Mouse (Mus musculus): ENCODE results near the gene Htatip2.

Gene Htatip2

DNA sequence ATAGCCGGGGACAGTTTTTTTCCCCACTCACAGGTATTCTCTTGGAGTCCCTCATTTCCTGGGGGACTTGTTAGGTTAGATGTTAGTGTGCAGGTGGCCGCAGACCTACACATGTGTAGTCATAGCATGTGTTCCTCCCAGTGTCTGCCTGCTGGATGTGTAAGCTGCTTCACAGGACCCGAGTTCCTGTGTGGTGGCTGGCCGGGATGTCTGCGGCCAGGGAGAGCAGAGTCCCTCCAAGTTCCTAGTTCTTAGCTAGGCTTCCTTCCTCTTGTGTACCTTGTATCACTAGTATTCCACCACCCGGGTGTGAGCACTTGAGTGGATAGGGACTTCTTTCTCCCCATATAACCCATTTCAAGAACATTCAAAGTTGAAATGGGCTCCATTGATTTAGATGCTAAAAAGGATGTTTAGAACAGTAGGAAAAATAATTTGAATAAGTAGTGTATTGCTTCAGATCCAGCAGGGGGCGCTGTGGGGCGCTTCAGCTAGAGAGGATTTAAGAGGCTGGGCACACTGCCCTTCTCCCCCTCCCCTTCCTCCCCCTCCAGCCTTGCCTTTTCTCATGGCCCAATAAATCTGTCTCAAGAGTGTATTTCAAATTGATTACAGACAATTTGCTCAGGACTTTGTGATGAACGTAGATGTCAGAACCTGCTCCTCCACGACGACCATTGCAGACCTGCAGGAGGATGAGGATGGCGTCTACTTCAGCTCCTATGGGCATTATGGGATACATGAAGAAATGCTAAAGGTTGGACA is 27.9 kb downstream of the Htatip2 start:
- DNase-seq = peak; percentile 16

DNA sequence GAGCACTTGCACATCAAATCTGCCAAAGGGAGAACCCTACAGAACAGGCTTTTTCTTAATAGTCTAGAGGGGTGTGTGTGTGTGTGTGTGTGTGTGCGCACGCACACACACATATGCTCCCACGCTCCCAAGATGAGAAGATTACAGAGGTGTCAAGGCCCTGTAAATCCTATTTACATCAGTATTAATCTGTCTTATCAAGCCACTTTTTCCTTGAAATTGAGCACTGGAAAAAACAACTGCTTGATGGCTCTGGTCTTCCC is 28.4 kb downstream of the Htatip2 start:
- DNase-seq = no peak

DNA sequence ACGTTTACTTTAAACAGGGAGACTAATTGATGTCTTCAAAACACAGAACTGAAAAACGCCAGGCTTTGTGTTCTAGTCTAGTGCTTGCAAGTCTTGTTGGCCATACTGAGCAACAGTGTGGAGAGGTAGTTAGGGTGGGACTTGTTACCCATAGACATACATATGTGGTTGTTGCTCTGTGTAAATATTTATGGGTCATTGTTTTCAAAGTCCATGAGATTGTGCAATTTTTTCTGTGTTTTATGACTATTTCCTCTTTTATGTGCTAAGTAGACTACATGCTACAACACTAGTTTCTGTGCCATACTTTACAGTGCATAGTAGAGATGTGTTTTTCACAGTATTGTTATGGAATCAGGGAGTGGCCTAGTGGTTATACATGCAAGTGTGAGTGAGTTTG is 35.4 kb downstream of the Htatip2 start:
- no peak for DNase-seq

DNA sequence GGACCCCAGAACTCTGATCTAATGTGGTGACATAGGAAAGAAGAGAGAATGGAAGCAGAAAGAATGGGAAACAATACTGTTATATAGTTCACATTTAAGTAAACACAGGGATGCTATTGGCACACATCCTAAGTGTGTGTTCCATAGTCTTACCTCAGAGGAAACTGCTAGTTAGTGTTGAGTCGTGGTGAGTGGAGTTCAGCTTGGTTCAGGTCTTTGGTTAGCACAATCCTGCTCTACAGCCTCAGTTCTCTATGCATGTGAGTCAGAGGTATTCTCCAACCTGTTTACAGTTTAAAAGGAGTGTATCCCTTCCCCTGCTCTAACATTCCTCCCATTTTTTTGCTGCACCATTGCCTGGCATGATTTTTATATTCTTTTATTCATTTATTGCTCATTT is 38.3 kb downstream of the Htatip2 start:
- DNase-seq = no peak

DNA sequence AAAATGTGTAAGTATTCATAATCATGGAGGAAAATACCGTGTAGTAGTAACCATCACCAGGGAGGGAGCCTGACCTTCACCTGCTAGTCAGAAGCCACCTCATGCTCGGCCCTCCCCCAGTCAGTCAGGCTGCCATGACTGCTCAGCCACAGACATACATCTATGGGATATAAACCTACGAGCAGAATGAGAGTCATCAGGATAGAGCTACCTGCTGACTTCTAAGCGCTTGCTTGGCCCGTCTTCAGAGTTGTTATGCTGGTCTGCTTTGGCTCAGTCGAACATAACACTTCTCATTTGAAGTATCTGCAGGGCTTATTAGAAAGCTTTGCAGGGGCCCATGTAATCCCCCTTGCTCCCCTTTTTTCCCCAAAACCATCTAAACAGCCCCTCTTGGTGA is 44.6 kb downstream of the Htatip2 start:
- DNase-seq = no peak

DNA sequence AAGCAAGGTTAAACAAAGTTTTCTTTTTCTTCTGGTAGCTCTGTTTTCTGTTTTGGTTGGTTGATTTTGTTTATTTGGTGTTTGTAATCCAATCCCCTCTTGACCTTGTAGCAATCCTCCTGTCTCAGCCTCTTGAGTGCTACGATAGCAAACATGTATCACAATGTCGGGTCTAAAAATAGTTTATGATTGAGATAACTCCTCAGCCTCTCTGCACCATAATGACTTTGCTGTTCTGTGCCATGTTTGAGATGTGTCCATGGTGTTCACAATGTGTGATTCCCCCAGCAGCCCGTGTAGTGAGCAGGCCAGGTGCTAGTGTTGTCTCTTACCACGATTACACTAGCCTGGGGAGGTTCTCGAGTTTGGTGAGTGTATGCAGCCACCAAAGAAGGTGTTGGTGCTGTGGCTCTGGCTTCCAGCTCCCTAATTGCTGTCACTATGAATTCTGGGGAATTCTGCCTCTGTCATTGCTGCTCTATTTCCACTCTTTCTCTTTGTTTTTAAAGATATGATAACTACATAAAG is 45.8 kb downstream of the Htatip2 start:
- no peak for DNase-seq

DNA sequence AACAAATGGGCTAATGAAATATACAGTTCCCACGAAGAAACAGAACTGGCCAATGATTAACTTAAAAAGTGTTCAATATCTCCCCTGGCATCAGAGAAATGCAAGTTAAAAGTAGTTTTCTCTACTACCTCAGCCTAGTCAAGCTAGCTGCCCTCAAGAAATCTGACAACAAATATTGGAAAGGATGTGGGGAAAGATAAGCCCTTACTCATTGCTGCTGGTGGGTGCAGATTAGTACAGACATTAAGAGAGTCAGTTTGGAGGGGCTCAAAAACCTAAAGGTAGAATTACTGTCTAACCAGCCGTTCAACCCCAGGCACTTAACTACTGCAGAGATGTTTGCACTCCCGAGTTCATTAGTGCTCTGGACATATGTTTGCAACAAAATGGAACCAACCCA is 46.7 kb downstream of the Htatip2 start:
- no peak for DNase-seq

DNA sequence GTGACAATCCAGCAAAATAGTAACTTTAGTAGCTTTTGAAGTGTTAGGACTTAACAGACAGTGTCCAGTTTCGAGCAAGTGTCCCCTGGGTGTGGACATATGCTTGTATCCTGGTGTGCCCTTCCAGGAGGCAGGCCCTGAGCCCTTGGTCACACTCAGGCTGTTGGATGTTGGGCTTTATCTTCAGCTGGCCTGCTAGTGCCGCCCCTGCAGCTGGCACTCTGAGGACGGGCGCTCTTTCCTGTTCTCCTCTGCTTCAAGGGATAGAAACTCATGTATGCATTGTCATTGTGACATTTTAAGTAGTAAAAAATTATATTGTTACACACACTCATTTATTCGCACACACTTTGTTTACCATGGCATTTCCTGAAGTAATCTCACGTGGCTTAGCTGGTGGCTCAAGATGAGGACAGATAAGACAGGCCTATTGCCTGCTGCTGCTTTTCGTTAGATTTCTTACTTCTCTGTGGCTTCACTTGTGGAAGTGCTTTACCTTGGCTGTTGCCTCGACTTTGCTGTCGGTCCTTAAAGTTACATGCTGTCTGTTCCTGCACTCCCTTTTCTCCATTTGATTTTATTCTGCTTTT is 48.3 kb downstream of the Htatip2 start:
- DNase-seq = no peak

DNA sequence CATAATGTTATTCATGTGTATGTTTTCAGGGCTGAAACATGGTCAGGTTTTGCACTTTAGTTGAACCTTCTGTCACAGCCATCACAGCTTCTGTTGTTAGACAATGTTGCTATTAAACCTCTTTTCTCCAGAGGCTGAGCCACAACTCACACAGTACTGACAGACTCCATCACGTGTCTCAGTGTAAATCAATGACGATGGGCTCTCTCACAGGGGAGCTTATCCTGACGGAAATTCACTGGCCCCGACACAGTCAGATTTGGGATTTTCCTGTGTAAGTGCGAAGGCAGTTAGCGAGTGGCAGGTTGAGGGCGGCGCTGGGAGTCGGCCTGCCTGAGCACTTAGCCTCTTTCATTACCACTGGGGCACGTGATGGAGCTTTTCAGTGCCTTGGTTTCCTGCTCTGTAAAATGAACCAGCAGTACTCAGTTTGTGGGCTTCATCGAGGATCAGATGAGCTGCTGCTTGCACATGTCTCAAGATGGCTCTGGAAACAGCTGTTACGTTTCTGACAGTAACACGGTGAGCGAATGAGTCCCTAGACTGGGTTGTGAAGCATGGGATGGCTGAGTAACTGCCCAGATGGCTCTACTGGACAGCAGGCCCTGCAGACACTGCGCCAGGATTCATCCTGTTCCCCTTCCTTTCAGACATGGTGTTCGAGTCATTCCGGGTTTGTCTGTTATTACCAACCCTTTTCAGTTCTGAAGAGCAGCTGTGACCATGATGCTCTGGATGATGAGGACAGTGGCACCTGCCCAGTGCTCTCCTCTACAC is 49.1 kb downstream of the Htatip2 start:
- DNase-seq = no peak

DNA sequence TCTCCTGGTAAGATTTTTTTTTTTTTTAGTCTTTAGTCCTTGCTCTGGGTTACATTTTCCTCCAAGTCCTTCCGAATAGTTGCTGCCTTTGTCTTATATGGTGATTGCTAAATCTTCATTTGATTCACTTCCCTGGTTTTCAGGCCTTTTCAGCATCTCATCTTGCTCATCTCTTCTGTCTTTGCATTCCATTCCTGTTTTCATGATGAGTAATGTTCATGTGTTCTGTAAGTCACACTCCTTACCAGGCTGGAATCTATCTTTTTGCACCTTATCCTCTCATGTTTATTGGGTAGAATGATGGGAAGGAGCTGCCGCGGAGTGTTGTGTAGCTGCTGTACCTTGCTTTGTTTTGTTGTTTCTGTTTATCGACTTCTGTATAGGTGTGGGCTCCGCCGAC is 50.2 kb downstream of the Htatip2 start:
- DNase-seq = no peak

DNA sequence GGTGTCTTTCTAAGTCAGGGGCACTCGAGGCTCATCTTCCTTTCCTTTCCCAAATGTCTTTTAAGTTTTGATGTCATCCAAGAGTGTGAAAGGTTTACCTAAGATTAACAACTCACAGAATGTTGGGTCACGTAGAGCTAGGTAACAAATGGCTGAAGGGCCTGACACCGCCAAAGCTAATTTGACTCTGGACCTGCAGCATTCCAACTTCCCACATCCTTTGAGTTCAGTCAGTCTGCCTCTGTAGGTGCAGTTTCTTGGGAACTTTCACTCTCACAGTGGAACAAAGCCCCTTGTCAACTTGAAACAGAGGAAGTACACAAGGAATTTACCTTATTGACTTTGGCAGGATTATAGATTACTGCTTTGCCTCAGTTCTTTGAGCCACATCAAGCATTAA is 50.6 kb downstream of the Htatip2 start:
- no peak for DNase-seq

DNA sequence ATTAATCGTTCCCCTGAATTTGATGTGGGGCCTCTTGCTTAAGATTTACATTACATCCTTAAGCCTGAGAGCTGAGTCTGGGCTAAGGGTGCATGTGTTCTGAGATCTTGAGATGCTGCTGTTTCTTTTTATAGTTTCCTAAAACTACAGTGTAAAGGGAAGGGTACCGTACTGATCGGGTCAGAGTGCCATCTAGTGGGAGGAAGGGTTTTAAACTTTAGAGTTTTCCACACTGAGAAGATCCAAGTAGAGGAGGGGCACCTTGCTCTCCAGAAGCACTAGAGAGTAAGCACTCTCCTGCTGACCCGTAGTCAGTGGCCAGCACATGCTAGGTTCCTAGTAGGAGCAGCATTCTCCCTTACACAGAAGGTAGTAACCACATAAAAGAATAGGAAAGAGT is 52.4 kb downstream of the Htatip2 start:
- no peak for DNase-seq

DNA sequence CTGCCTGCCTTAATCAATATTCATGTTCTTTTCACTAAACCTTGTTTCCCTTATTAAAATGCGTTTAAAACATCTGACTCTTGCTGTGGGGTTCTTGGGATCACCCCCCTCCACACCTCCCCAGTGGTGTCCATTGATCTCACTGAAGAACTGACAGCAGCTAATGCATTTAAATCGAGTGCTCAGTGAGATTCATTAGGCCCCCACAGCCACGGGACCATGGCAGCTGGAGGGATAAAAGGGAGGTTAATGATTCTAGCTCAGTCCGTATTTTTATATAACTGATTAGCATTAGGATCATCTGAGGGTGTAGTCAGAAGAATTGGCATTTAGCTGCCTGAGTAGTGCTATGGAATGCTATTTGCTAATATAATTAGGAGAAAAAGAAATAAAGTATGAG is 60.5 kb downstream of the Htatip2 start:
- DNase-seq = no peak

DNA sequence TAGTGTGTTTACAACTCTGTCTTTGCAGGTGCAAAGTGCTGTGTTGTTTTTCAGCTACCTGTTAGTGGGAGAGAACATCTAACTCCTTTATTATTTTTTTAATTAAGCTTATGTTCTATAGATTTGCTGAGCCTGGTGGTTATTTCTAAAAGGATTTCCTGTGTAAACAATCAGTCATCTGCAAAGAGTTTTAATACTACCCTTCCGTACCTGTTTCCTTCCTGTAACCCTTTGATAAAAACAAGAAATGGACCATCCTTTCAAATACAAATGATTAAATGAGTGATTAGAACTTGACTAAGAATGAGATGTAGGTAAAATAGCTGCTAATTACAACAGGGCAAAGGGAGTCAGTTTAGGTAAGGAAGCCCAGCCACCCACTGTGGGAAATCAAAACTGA is 62.5 kb downstream of the Htatip2 start:
- DNase-seq = no peak

DNA sequence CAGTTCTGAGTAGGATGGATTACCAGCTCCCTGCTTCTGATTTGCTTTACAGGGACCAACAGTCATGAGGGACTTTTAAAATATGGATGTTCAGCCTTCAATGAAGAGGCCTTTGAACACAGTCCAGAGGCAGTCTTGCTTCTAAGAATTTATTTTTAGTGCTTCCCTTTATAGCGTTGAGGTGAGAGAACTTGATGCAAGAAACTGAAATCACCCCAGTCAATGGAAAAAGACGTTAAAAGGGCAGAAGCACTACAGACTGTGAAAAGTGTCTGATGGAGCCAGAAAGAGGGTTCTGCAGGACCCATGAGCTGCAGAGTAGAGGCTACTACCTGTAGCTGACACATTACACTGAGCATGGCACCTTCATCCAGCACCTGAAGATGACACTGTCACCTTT is 63.1 kb downstream of the Htatip2 start:
- DNase-seq = no peak

All from cerebellum, adult 11 months (tissue).